Mouse (Mus musculus): ENCODE data around the gene Vmn1r52. TPM values are rescaled to one million over a fixed set of nuclear protein-coding genes. Genes with fewer than 3 reads are reported as not detected.
"Not testable (repeated sequence)": the region's sequence is repeated elsewhere in the genome, so short reads cannot be mapped to it uniquely, and the experiment has no call there.

Gene Vmn1r52
- polyA plus RNA-seq (2016; fragmentation: Nextera tagmentation; extraction: Ambion mirVana), result not detected in 2 replicates

GRCm38 (mm10) chr6:90174508-90174907 lies at the start of gene Vmn1r52:
Gene Vmn1r52, plus strand, starts transcription at chr6:90174808.
- no peaks in the 10 kb centered on the region for H3K27me3 ChIP-seq
- WGBS, result 70% methylated on average over 2 of the region's 2 CpGs
- no peak within 1 kb of the TSS for H3K9ac ChIP-seq (replicated peaks)
- no peak within 1 kb of the TSS for H3K27ac ChIP-seq (replicated peaks)
- no peaks in the 10 kb centered on the region for H3K36me3 ChIP-seq
- H3K4me2 ChIP-seq (replicated peaks), result no peak within 1 kb of the TSS
- H3K4me3 ChIP-seq, result no peak within 1 kb of the TSS
- H3K9me3 ChIP-seq, result 0 out of 2 replicates have a peak, but pooled peaks cover 2% of the 10 kb centered on the region
- no peak for ATAC-seq (ENCODE audit: low FRiP score, low read depth)
- H3K4me1 ChIP-seq, result no peaks in the 10 kb centered on the region

GRCm38 (mm10) chr6:90160139-90160538 lies 14.5 kb upstream of the Vmn1r52 start:
- ATAC-seq (ENCODE audit: low FRiP score, low read depth), result no peak
- H3K9ac ChIP-seq (replicated peaks), result no peak overlapping the region
- H3K4me3 ChIP-seq, result no peak overlapping the region
- no peaks in the 10 kb centered on the region for H3K9me3 ChIP-seq
- H3K4me2 ChIP-seq (replicated peaks), result no peak overlapping the region
- H3K27ac ChIP-seq (replicated peaks), result no peak overlapping the region
- no peaks in the 10 kb centered on the region for H3K4me1 ChIP-seq
- no peaks in the 10 kb centered on the region for H3K36me3 ChIP-seq
- no peaks in the 10 kb centered on the region for H3K27me3 ChIP-seq
- 95% methylated on average over 3 of the region's 3 CpGs for WGBS

GRCm38 (mm10) chr6:90202493-90202892 lies 27.9 kb downstream of the Vmn1r52 start, which contains the start of gene V1ra8:
Gene V1ra8, plus strand, starts transcription at chr6:90202793.
- 94% methylated on average over 2 of the region's 2 CpGs for WGBS
- H3K27ac ChIP-seq (replicated peaks); ATAC-seq (ENCODE audit: low FRiP score, low read depth); H3K36me3 ChIP-seq; H3K9ac ChIP-seq (replicated peaks); H3K9me3 ChIP-seq; H3K4me3 ChIP-seq; H3K4me1 ChIP-seq; H3K27me3 ChIP-seq; H3K4me2 ChIP-seq (replicated peaks): not testable (repeated sequence)

- ATAC-seq (ENCODE audit: low FRiP score, low read depth), result no peak
- Histone ChIP-seq H3K4me2 (replicated peaks) (no peak within 1 kb of the TSS), H3K9me3 (peaks cover 3% of the 10 kb centered on the region), H3K4me3 (no peak within 1 kb of the TSS), H3K4me1 (no peaks in the 10 kb centered on the region), H3K27me3 (no peaks in the 10 kb centered on the region), H3K9ac (replicated peaks) (no peak within 1 kb of the TSS), H3K27ac (replicated peaks) (no peak within 1 kb of the TSS), H3K36me3 (no peaks in the 10 kb centered on the region)
- WGBS, result 73% methylated on average over 1 of the region's 1 CpGs
These were observed 49.7 kb downstream of the Vmn1r52 start, which contains the start of gene Vmn1r53 for GRCm38 (mm10) chr6:90224338-90224737. Gene Vmn1r53, minus strand, starts transcription at chr6:90224438.

Other genes with a start within 250 kb of the Vmn1r52 start
- not detected in 2 replicates for gene Vmn1r45, start 234.2 kb upstream of the Vmn1r52 start, polyA plus RNA-seq (2016; fragmentation: Nextera tagmentation; extraction: Ambion mirVana)
- gene Vmn1r46, start 205.5 kb upstream of the Vmn1r52 start, polyA plus RNA-seq (2016; fragmentation: Nextera tagmentation; extraction: Ambion mirVana), result not detected in 2 replicates
- not detected in 2 replicates for gene Vmn1r47, start 158.7 kb upstream of the Vmn1r52 start, polyA plus RNA-seq (2016; fragmentation: Nextera tagmentation; extraction: Ambion mirVana)
- not detected in 2 replicates for gene Vmn1r48, start 138.0 kb upstream of the Vmn1r52 start, polyA plus RNA-seq (2016; fragmentation: Nextera tagmentation; extraction: Ambion mirVana)
- not detected in 2 replicates for gene Vmn1r49, start 96.3 kb upstream of the Vmn1r52 start, polyA plus RNA-seq (2016; fragmentation: Nextera tagmentation; extraction: Ambion mirVana)
- not detected in 2 replicates for gene Vmn1r50, start 73.4 kb upstream of the Vmn1r52 start, polyA plus RNA-seq (2016; fragmentation: Nextera tagmentation; extraction: Ambion mirVana)
- not detected in 2 replicates for gene Vmn1r51, start 52.2 kb upstream of the Vmn1r52 start, polyA plus RNA-seq (2016; fragmentation: Nextera tagmentation; extraction: Ambion mirVana)
- gene V1ra8, start 28.0 kb downstream of the Vmn1r52 start, polyA plus RNA-seq (2016; fragmentation: Nextera tagmentation; extraction: Ambion mirVana), result not detected in 2 replicates
- not detected in 2 replicates for gene Vmn1r53, start 49.6 kb downstream of the Vmn1r52 start, polyA plus RNA-seq (2016; fragmentation: Nextera tagmentation; extraction: Ambion mirVana)
- gene Vmn1r54, start 71.5 kb downstream of the Vmn1r52 start, polyA plus RNA-seq (2016; fragmentation: Nextera tagmentation; extraction: Ambion mirVana), result not detected in 2 replicates
- not detected in 2 replicates for gene BC048671, start 126.4 kb downstream of the Vmn1r52 start, polyA plus RNA-seq (2016; fragmentation: Nextera tagmentation; extraction: Ambion mirVana)
- not detected in 2 replicates for gene Chst13, start 150.4 kb downstream of the Vmn1r52 start, polyA plus RNA-seq (2016; fragmentation: Nextera tagmentation; extraction: Ambion mirVana)
- not detected in 2 replicates for gene Uroc1, start 158.5 kb downstream of the Vmn1r52 start, polyA plus RNA-seq (2016; fragmentation: Nextera tagmentation; extraction: Ambion mirVana)
- gene Zxdc, start 194.7 kb downstream of the Vmn1r52 start, polyA plus RNA-seq (2016; fragmentation: Nextera tagmentation; extraction: Ambion mirVana), result 14.1 and 16.2 TPM in 2 replicates